Mouse (Mus musculus): ENCODE measurements around the gene Bglap2. TPM values are rescaled to one million over a fixed set of nuclear protein-coding genes. Genes with fewer than 3 reads are reported as not detected.
A peak's percentile ranks its signal among the peaks of the same experiment; 100 is the strongest.
"Not testable (repeated sequence)": the region's sequence is repeated elsewhere in the genome, so short reads cannot be mapped to it uniquely, and the experiment has no call there.

Bglap2 gene
- polyA plus RNA-seq, 1 experiment from 2014 or later, result not detected

GRCm38 (mm10) chr3:88382383-88382782 is 3.9 kb upstream of the Bglap2 start:
- WGBS, result 57% methylated on average over 2 of the region's 7 CpGs
- not testable (repeated sequence) for H3K36me3 ChIP-seq; H3K9me3 ChIP-seq (replicated peaks); H3K27me3 ChIP-seq; ATAC-seq (replicated peaks; ENCODE audit: insufficient number of reproducible peaks, insufficient read depth, low FRiP score, low read depth); H3K4me3 ChIP-seq; H3K4me2 ChIP-seq; H3K27ac ChIP-seq; H3K9ac ChIP-seq; H3K4me1 ChIP-seq (replicated peaks)

GRCm38 (mm10) chr3:88381389-88382315 is 3.2 kb upstream of the Bglap2 start:
- peak; percentile 69; the same call in 1 of the 2 replicates for ATAC-seq (replicated peaks; ENCODE audit: insufficient number of reproducible peaks, insufficient read depth, low FRiP score, low read depth)
- not testable (repeated sequence) for H3K36me3 ChIP-seq
- H3K4me2 ChIP-seq, result peak overlapping the region; percentile 52

GRCm38 (mm10) chr3:88376644-88377043 is 1.9 kb downstream of the Bglap2 start:
- H3K4me3 ChIP-seq, result not testable (repeated sequence)
- peak overlapping the region; percentile 52 for H3K4me2 ChIP-seq
- 22% methylated on average over 6 of the region's 7 CpGs for WGBS

More at GRCm38 (mm10) chr3:88381389-88382315, 3.2 kb upstream of the Bglap2 start:
- WGBS, result 11% methylated on average over 20 of the region's 22 CpGs
- not testable (repeated sequence) for H3K9ac ChIP-seq; H3K4me3 ChIP-seq; H3K4me1 ChIP-seq (replicated peaks); H3K9me3 ChIP-seq (replicated peaks); H3K27ac ChIP-seq; H3K27me3 ChIP-seq

GRCm38 (mm10) chr3:88375750-88376626 is 2.5 kb downstream of the Bglap2 start:
- H3K27ac ChIP-seq; H3K9ac ChIP-seq; H3K9me3 ChIP-seq (replicated peaks); H3K27me3 ChIP-seq; H3K36me3 ChIP-seq; H3K4me1 ChIP-seq (replicated peaks): not testable (repeated sequence)
- 12% methylated on average over 19 of the region's 19 CpGs for WGBS
- peak overlapping the region; percentile 52 for H3K4me2 ChIP-seq
- peak overlapping the region; percentile 18; the same call in 1 of the 2 replicates for H3K4me3 ChIP-seq
- peak; percentile 75; the same call in 1 of the 2 replicates for ATAC-seq (replicated peaks; ENCODE audit: insufficient number of reproducible peaks, insufficient read depth, low FRiP score, low read depth)

More at GRCm38 (mm10) chr3:88376644-88377043, 1.9 kb downstream of the Bglap2 start:
- H3K9ac ChIP-seq; H3K27me3 ChIP-seq; H3K9me3 ChIP-seq (replicated peaks); H3K36me3 ChIP-seq; ATAC-seq (replicated peaks; ENCODE audit: insufficient number of reproducible peaks, insufficient read depth, low FRiP score, low read depth); H3K27ac ChIP-seq; H3K4me1 ChIP-seq (replicated peaks): not testable (repeated sequence)

- H3K9ac ChIP-seq; H3K9me3 ChIP-seq (replicated peaks); H3K4me2 ChIP-seq; H3K36me3 ChIP-seq; ATAC-seq (replicated peaks; ENCODE audit: insufficient number of reproducible peaks, insufficient read depth, low FRiP score, low read depth); H3K4me3 ChIP-seq; H3K27me3 ChIP-seq; H3K4me1 ChIP-seq (replicated peaks); H3K27ac ChIP-seq: not testable (repeated sequence)
- WGBS, result 88% methylated on average over 9 of the region's 9 CpGs
Observed at GRCm38 (mm10) chr3:88372643-88373042, 5.9 kb downstream of the Bglap2 start, which contains the start of gene Bglap3. TSS of gene Bglap3 (minus strand) at chr3:88372743.

- not testable (repeated sequence) for H3K9ac ChIP-seq; H3K9me3 ChIP-seq (replicated peaks); H3K4me2 ChIP-seq; ATAC-seq (replicated peaks; ENCODE audit: insufficient number of reproducible peaks, insufficient read depth, low FRiP score, low read depth); H3K27ac ChIP-seq; H3K4me3 ChIP-seq; H3K36me3 ChIP-seq
- 48% methylated on average over 7 of the region's 7 CpGs for WGBS
- H3K4me1 ChIP-seq (replicated peaks), result peaks cover 22% of the 10 kb centered on the region
- peaks cover 23% of the 10 kb centered on the region for H3K27me3 ChIP-seq
Observed at GRCm38 (mm10) chr3:88368511-88368910, 10.0 kb downstream of the Bglap2 start.

GRCm38 (mm10) chr3:88367517-88367916 is 11.0 kb downstream of the Bglap2 start:
- H3K36me3 ChIP-seq; ATAC-seq (replicated peaks; ENCODE audit: insufficient number of reproducible peaks, insufficient read depth, low FRiP score, low read depth); H3K27ac ChIP-seq; H3K9me3 ChIP-seq (replicated peaks); H3K9ac ChIP-seq; H3K4me3 ChIP-seq: not testable (repeated sequence)
- Histone ChIP-seq H3K27me3 (peaks cover 23% of the 10 kb centered on the region), H3K4me1 (replicated peaks) (peaks cover 23% of the 10 kb centered on the region), H3K4me2 (peak overlapping the region; percentile 56)
- WGBS, result 57% methylated on average over 3 of the region's 7 CpGs

- Histone ChIP-seq H3K4me3 (0 out of 2 replicates have a peak overlapping the region, but pooled peaks have one; percentile 28), H3K27me3 (peaks cover 23% of the 10 kb centered on the region), H3K4me2 (peak overlapping the region; percentile 56), H3K4me1 (replicated peaks) (peaks cover 24% of the 10 kb centered on the region)
- ATAC-seq (replicated peaks; ENCODE audit: insufficient number of reproducible peaks, insufficient read depth, low FRiP score, low read depth), result peak; percentile 29; the same call in 1 of the 2 replicates
- H3K9ac ChIP-seq; H3K9me3 ChIP-seq (replicated peaks); H3K36me3 ChIP-seq; H3K27ac ChIP-seq: not testable (repeated sequence)
- 9% methylated on average over 19 of the region's 22 CpGs for WGBS
Observed at GRCm38 (mm10) chr3:88366830-88367428, 11.6 kb downstream of the Bglap2 start.

- no peak overlapping the region for H3K9ac ChIP-seq
- no peak for ATAC-seq (replicated peaks; ENCODE audit: insufficient number of reproducible peaks, insufficient read depth, low FRiP score, low read depth)
- H3K4me3 ChIP-seq, result no peak overlapping the region
- WGBS, result 33% methylated on average over 34 of the region's 34 CpGs
- no peaks in the 10 kb centered on the region for H3K9me3 ChIP-seq (replicated peaks)
- peaks cover 23% of the 10 kb centered on the region for H3K27me3 ChIP-seq
- H3K4me1 ChIP-seq (replicated peaks), result peaks cover 33% of the 10 kb centered on the region
- no peak overlapping the region for H3K4me2 ChIP-seq
- H3K27ac ChIP-seq, result no peak overlapping the region
- peaks cover 15% of the 10 kb centered on the region for H3K36me3 ChIP-seq
Observed at GRCm38 (mm10) chr3:88365705-88366361, 12.7 kb downstream of the Bglap2 start.

GRCm38 (mm10) chr3:88364337-88364736 is 14.2 kb downstream of the Bglap2 start, which contains the start of gene Paqr6:
TSS of gene Paqr6 (plus strand) at chr3:88364584.
- H3K36me3 ChIP-seq, result peaks cover 30% of the 10 kb centered on the region
- H3K4me2 ChIP-seq, result peak within 1 kb of the TSS; percentile 59
- WGBS, result 4% methylated on average over 16 of the region's 16 CpGs
- peak within 1 kb of the TSS; percentile 20; the same call in 1 of the 2 replicates for H3K27ac ChIP-seq
- peaks cover 23% of the 10 kb centered on the region for H3K27me3 ChIP-seq
- H3K4me1 ChIP-seq (replicated peaks), result peaks cover 47% of the 10 kb centered on the region
- ATAC-seq (replicated peaks; ENCODE audit: insufficient number of reproducible peaks, insufficient read depth, low FRiP score, low read depth), result peak; percentile 39; the same call in 1 of the 2 replicates
- H3K9me3 ChIP-seq (replicated peaks), result no peaks in the 10 kb centered on the region
- H3K9ac ChIP-seq, result no peak within 1 kb of the TSS
- H3K4me3 ChIP-seq, result peak within 1 kb of the TSS; percentile 32
